Mouse (Mus musculus) heart, postnatal 4 days (tissue): ENCODE data around the gene Taf3. TPM values are rescaled to one million over a fixed set of nuclear protein-coding genes. Genes with fewer than 3 reads are reported as not detected.

Experiments used
- DNase-seq: peaks from one replicate; pipeline ENCODE4 v3.0.0; 2021
- total RNA-seq, 2 experiments: library from RNA; stranded (reverse); gene quantifications; 2 replicates each; pipeline ENCODE4 v1.2.3; 2021

Taf3 gene
- total RNA-seq, 2 experiments from 2014 or later: 8.4 to 8.6 TPM

DNA sequence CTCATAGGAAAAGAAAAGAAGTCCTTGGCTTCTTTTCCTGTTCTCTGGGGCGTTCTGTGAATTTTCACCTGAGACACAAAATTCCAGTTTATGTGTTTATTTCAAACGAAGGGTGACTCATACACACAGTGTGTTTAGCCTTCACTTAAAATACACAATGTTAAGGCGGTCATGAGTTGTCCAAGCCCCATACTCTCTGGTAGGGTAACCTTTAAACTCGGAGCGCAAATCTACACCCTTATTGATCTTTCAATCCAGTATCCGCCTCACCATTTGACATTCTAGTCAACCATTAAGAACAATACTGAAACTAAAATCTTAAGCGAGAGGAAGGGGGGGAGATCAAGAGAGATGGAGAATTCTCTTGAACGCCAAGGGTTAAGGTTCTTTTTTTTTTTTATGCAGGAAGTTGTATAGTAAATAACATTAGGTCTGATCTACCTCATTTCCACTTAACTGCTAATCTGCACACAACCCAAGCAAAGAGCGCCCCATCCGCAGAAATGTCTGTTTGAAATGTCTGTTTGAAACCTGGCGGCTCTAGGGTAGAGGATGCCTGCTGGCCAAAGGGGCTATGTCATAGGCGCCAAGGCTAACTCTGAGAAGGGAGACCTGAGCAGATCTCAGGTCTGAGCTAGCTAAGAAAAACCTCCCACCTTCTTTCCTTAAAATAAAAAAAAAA lies 172.6 kb downstream of the Taf3 start:
- DNase-seq: no peak

DNA sequence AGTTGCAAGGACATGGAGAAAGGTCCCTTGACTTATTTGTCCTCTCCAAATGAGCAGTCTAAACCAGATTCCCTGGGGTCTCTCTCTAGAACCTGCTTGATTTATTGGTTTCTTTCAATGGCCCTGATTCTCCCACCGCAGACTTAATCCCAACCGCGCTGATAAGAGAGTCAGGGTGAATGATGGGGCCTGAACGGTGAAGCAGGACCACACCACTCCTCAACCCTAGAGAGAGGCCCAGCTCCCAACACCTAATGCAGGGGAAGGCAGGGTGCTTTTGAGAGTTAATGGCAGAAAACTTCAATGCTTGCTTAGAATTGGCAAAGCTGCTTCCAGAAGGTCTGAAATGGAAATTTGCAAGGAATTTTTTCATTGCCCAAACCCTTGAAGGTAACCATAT lies 173.2 kb downstream of the Taf3 start:
- no peak for DNase-seq

DNA sequence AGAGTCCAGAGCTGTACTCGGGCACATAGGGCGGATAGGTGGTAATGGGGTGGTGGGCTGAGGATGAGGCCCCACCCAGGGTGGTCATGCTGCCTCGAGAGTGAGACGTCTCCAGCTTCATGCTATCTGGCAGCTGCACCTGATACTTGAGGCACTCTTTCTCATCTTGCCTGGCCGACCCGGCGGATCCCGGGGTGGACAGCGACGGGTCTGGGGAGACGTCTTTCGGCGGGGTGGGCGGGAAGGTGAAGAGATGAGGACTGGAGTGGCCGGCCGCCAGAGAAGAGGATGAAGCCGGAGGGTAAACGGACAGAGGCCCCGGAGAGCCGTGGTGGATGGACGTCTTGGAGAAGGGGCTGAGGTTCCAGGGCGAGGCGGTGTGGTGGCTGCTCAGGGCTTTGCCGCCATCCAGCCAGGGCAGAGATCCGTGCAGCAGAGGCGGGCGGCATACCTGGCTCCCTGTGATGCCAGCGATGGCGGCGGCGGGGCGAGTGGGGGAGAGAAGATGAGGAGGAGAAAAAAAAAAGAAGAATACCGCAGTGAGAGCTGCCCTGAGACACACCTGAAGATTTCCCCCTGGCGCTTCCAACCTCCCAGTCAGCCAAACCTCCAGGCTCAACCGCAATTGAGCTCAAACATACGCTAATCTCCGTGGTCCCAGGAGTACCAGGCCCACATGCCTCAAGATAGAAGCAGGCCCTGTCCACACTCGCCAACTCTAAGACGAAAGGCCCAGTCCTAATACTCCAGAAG lies 173.8 kb downstream of the Taf3 start:
- no peak for DNase-seq

DNA sequence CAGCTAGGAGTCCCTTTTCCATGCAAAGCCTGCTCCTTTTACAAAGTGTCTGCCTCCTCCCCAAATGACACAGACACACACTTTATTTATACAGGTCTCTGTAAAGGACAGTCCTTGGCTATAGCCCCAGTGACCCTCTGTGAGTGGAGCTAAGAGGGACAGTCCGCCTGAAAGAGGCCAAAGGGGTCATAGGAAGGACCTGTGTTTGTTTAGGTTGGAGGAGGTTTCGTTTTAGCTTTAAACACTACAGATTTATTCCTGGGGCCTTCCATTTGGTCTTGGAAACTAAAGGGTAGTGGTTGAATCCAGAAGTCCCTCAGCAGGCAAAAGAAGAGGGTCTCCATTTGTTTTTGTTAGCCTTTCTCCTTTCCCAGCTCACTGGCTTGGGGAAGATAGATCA lies 174.6 kb downstream of the Taf3 start:
- DNase-seq: no peak

DNA sequence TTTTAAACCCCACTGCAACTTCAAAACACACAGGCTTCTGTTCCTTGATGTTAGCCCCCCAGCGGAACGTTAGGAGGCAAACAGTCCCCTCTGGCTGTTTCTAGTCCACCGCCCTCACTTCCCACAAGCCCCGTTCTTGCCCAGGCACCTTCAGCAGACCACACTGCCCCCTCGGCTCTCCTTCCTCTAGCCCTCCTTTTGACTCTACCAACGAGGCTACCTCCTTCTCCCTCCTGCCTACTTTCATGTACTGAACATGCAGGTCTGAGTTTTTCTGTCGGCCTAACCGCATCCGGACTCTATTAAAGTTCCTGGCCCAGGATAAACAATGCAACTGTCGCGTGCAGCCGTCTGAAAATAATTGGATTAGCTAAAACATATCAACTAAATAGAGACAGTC lies 175.7 kb downstream of the Taf3 start:
- DNase-seq: no peak

DNA sequence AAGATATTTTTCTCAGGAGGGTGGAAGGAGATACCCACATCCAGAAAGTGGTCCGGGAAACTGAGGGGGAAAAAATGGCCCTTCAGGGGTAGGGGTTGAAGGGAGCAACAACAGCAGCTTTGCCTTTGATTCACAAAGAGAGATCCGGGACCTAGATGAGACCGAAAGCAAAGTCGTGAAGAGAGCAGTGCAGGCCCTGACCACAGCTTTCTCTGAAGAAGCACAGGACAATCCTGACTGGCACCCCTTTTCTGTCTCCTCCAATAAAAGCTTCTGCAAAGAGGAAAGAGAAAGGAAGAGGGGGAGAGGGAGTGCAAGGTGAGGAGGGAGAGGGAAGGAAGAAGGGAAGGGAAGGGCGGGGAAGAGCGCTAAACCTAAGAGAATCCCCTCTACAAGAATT lies 176.6 kb downstream of the Taf3 start:
- no peak for DNase-seq

DNA sequence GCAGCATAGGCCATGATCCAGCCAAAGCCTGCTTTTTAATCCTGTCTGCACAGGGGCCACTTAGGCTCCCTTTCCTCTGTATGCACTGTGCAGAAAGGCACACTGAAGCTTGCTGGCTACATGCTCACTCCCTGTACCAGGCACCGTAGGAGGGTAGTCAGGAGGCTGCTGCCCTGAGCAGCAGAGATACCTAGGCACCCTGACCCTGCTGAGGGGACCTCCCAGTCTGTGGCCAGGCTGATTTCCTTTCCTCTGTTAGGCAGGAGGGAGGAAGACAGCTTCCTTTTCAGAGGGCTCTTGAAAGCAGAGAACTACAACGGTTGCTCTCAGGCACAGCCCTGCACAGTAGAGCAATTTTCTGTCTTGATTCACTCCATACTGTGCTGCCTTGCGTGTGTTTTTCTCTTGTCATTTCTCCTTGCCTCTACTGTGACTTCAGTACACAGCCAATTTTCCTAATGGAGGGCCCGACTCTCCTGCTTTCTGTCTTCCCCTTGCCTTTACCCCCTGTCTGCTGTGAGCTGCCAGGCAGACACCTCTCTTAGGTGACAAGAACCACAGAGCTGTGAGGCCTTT lies 177.2 kb downstream of the Taf3 start:
- DNase-seq: no peak

DNA sequence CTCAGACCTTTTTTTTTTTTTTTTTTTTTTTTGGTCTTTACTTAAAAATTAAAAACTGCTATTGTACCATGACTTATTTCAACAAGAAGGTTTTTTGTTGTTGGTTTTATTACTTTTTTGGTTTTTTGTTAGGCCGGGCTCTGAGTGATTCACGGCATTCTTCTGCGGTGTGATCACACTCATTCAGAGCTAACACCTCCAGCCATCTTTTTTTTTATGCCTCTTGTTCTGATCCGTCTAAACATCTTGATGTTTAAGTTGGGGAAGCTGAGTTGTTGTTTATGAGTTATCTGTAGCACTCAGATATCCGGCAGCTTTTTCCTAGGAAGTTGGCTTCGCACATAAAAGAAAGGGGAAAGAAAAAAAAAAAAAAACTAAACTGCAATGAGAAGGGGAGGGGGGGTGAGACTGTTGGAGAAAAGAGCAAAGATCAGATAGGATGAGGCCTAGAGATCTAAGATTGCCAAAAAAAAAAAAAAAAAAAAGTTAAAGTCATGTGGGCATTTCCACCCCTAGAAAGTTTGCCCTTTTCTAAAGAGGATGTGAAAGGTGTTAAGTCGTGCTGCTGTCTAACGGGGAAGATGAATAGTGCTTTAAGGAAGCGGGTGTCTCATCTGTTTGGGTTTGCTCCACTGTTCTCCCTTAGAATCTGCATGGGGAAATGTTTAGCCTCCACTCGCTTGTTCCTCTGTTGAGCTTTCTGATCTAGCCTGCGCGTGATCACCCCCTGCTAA lies 181.1 kb downstream of the Taf3 start:
- DNase-seq: no peak

Other genes with a start within 250 kb of the Taf3 start
- not detected for gene 4930412O13Rik, start 167.3 kb downstream of the Taf3 start, total RNA-seq
- not detected for gene 9230102O04Rik, start 159.1 kb downstream of the Taf3 start, total RNA-seq
- gene Gata3, start 158.6 kb downstream of the Taf3 start, total RNA-seq: 1 to 10 TPM; 1.0 to 1.1 TPM
- 1,000 to 10,000 TPM; 1,094 to 1,159 TPM for gene Atp5c1, start 31.9 kb upstream of the Taf3 start, total RNA-seq
- 10 to 100 TPM in 1 of 2 experiments, 1 to 10 TPM in 1; 9.9 to 12.7 TPM for gene Kin, start 32.0 kb upstream of the Taf3 start, total RNA-seq
- under 1 TPM; 0.52 to 0.57 TPM for gene Itih2, start 82.8 kb upstream of the Taf3 start, total RNA-seq
- 10 to 100 TPM; 24.9 to 30.2 TPM for gene Itih5, start 105.0 kb upstream of the Taf3 start, total RNA-seq